Mouse (Mus musculus): ENCODE data around the gene Car5a. TPM values are rescaled to one million over a fixed set of nuclear protein-coding genes. Genes with fewer than 3 reads are reported as not detected.

The Car5a gene
- total RNA-seq, 4 experiments from 2014 or later: not detected

GRCm38 (mm10) chr8:121954981-121955555 lies 10.4 kb upstream of the Car5a start:
- DNase-seq: no peak

- DNase-seq: no peak
These were observed 9.3 kb upstream of the Car5a start for GRCm38 (mm10) chr8:121953821-121954545.

- no peak for DNase-seq
These were observed 8.1 kb upstream of the Car5a start for GRCm38 (mm10) chr8:121952800-121953199.

GRCm38 (mm10) chr8:121952122-121952521 lies 7.4 kb upstream of the Car5a start:
- no peak for DNase-seq

- DNase-seq: no peak
These were observed 6.9 kb upstream of the Car5a start for GRCm38 (mm10) chr8:121951656-121952009.

- peak; percentile 69 for DNase-seq
These were observed 6.3 kb upstream of the Car5a start for GRCm38 (mm10) chr8:121950749-121951655.

GRCm38 (mm10) chr8:121949941-121950748 lies 5.4 kb upstream of the Car5a start:
- DNase-seq: peak; percentile 98

- DNase-seq: no peak
These were observed 4.6 kb upstream of the Car5a start, which contains the start of gene Banp for GRCm38 (mm10) chr8:121949222-121949800. Gene Banp (plus strand): TSS chr8:121949750.

- DNase-seq: no peak
These were observed 3.8 kb upstream of the Car5a start for GRCm38 (mm10) chr8:121948321-121949145.

- peak; percentile 83 for DNase-seq
These were observed 3.0 kb upstream of the Car5a start for GRCm38 (mm10) chr8:121947753-121948141.

- no peak for DNase-seq
These were observed 2.5 kb upstream of the Car5a start for GRCm38 (mm10) chr8:121947047-121947752.

GRCm38 (mm10) chr8:121946351-121946750 lies 1.6 kb upstream of the Car5a start:
- no peak for DNase-seq

- no peak for DNase-seq
These were observed 988 bp downstream of the Car5a start for GRCm38 (mm10) chr8:121943716-121944115.

GRCm38 (mm10) chr8:121943057-121943540 lies 1.6 kb downstream of the Car5a start:
- DNase-seq: no peak

GRCm38 (mm10) chr8:121938732-121939131 lies 6.0 kb downstream of the Car5a start:
- no peak for DNase-seq

- no peak for DNase-seq
These were observed 8.3 kb downstream of the Car5a start for GRCm38 (mm10) chr8:121936391-121936790.

- DNase-seq: no peak
These were observed 9.1 kb downstream of the Car5a start for GRCm38 (mm10) chr8:121935341-121936294.

- no peak for DNase-seq
These were observed 9.8 kb downstream of the Car5a start for GRCm38 (mm10) chr8:121934923-121935322.

- DNase-seq: peak; percentile 31
These were observed 10.2 kb downstream of the Car5a start for GRCm38 (mm10) chr8:121934506-121934905.

All from adrenal gland, adult 8-10 months (tissue).